Mouse (Mus musculus) ES-E14 (cell line): Measurements from ENCODE around the gene Vps50.

ENCODE experiments used
- CHD2 ChIP-seq: IDR thresholded peaks from 2 replicates; pipeline ENCODE4 v1.6.1; 2014; ENCODE audit warnings: mild to moderate bottlenecking, low read depth, low read length, inconsistent platforms
- HCFC1 ChIP-seq: IDR thresholded peaks from 2 replicates; pipeline ENCODE4 v1.6.1; 2012; ENCODE audit warnings: low read length, inconsistent platforms, borderline replicate concordance; ENCODE audit not compliant: insufficient read depth
- MAFK ChIP-seq: IDR thresholded peaks from 2 replicates; pipeline ENCODE4 v1.6.1; 2014; ENCODE audit warnings: mild to moderate bottlenecking, low read depth, low read length, inconsistent platforms; ENCODE audit not compliant: insufficient read depth
- ZC3H11A ChIP-seq: IDR thresholded peaks from 2 replicates; pipeline ENCODE4 v1.6.1; 2012; ENCODE audit warnings: low read depth, mild to moderate bottlenecking, inconsistent platforms, low read length, borderline replicate concordance
- ZNF384 ChIP-seq: IDR thresholded peaks from 2 replicates; pipeline ENCODE4 v1.6.1; 2012; ENCODE audit warnings: low read depth, low read length, inconsistent platforms

- no peak for TF ChIP-seq ZC3H11A
- TF ChIP-seq MAFK = no peak
- TF ChIP-seq ZNF384 = no peak
- TF ChIP-seq HCFC1 = no peak
- no peak for TF ChIP-seq CHD2
These were observed 16.5 kb upstream of the Vps50 start for GRCm38 (mm10) chr6:3481705-3482104.
